Mouse (Mus musculus) cerebellum, postnatal 4 days (tissue): ENCODE results near the gene Erbb3.

Source experiments
- DNase-seq, 2 experiments: peaks; one replicate each; pipeline ENCODE4 v3.0.0; 2022; ENCODE audit warnings: low spot score in 2 of 2, mixed read lengths in 1 of 2

The Erbb3 gene

GRCm38 (mm10) chr10:128612433-128613153 is 23.1 kb upstream of the Erbb3 start:
- DNase-seq = peak; percentile 61 to 68

GRCm38 (mm10) chr10:128606483-128606882 is 17.0 kb upstream of the Erbb3 start:
- DNase-seq = no peak

- DNase-seq = no peak
Observed at GRCm38 (mm10) chr10:128602470-128603128, 13.1 kb upstream of the Erbb3 start.

- DNase-seq = no peak
Observed at GRCm38 (mm10) chr10:128601499-128601898, 12.0 kb upstream of the Erbb3 start.

GRCm38 (mm10) chr10:128598476-128598875 is 9.0 kb upstream of the Erbb3 start:
- DNase-seq = no peak

- DNase-seq = no peak
Observed at GRCm38 (mm10) chr10:128592797-128593196, 3.3 kb upstream of the Erbb3 start.

GRCm38 (mm10) chr10:128591436-128591835 is 2.0 kb upstream of the Erbb3 start:
- DNase-seq = no peak

GRCm38 (mm10) chr10:128590193-128590690 is 790 bp upstream of the Erbb3 start:
- DNase-seq = peak in 1 of 2 experiments; percentile 65

GRCm38 (mm10) chr10:128588775-128589463 is 533 bp downstream of the Erbb3 start:
- DNase-seq = no peak

- DNase-seq = no peak
Observed at GRCm38 (mm10) chr10:128588136-128588535, 1.3 kb downstream of the Erbb3 start.

GRCm38 (mm10) chr10:128587697-128588096 is 1.8 kb downstream of the Erbb3 start:
- no peak for DNase-seq

GRCm38 (mm10) chr10:128587120-128587519 is 2.3 kb downstream of the Erbb3 start:
- DNase-seq = no peak

- no peak for DNase-seq
Observed at GRCm38 (mm10) chr10:128586546-128586945, 2.9 kb downstream of the Erbb3 start.

GRCm38 (mm10) chr10:128584386-128584785 is 5.1 kb downstream of the Erbb3 start:
- no peak for DNase-seq

GRCm38 (mm10) chr10:128583644-128584043 is 5.8 kb downstream of the Erbb3 start:
- DNase-seq = no peak

- no peak for DNase-seq
Observed at GRCm38 (mm10) chr10:128579731-128580130, 9.7 kb downstream of the Erbb3 start.

GRCm38 (mm10) chr10:128579298-128579697 is 10.2 kb downstream of the Erbb3 start:
- no peak for DNase-seq

- no peak for DNase-seq
Observed at GRCm38 (mm10) chr10:128578330-128578729, 11.1 kb downstream of the Erbb3 start.

GRCm38 (mm10) chr10:128575063-128575462 is 14.4 kb downstream of the Erbb3 start:
- no peak for DNase-seq

- peak; percentile 94 to 97 for DNase-seq
Observed at GRCm38 (mm10) chr10:128565788-128566531, 23.5 kb downstream of the Erbb3 start, which contains the start of gene Pa2g4. Gene Pa2g4, minus strand, starts transcription at chr10:128565987.

- DNase-seq = no peak
Observed at GRCm38 (mm10) chr10:128565206-128565787, 24.2 kb downstream of the Erbb3 start.
